Mouse (Mus musculus) gastrocnemius, adult 2 months (tissue): ENCODE measurements at regions not wholly inside any gene's neighbourhood (a gene's known extent, or its start where the extent isn't known, plus 50 kb on each side); places are given as distances from the start of the nearest gene placed in this dataset.

Source experiments
- DNase-seq: peaks from one replicate; pipeline ENCODE4 v3.0.0; 2022
- H3K27ac ChIP-seq: fragments of 200-600 bp; 2 replicates; pipeline ENCODE4 v1.8.1; 2022; ENCODE audit warnings: mild to moderate bottlenecking
- H3K4me3 ChIP-seq: fragments of 200-600 bp; 2 replicates; pipeline ENCODE4 v1.8.1; 2022; ENCODE audit warnings: mild to moderate bottlenecking, moderate library complexity
- CTCF ChIP-seq: fragments of 200-600 bp; IDR thresholded peaks from 2 replicates; pipeline ENCODE4 v1.8.1; 2022; ENCODE audit warnings: antibody characterized with exemption, mild to moderate bottlenecking, moderate library complexity
- intact Hi-C: fragments of 180-260 bp; cut with DNase I; formaldehyde crosslinking; loops from one replicate; pipeline ENCODE4 v1.15.1; 2025

GRCm38 (mm10) chr5:127129495-127129894 is 112.1 kb upstream of the Tmem132c start:
- intact Hi-C loops = no loop called here
- no peak for TF ChIP-seq CTCF
- Histone ChIP-seq H3K27ac (no peak overlapping the region), H3K4me3 (no peak overlapping the region)
- DNase-seq = no peak

DNA sequence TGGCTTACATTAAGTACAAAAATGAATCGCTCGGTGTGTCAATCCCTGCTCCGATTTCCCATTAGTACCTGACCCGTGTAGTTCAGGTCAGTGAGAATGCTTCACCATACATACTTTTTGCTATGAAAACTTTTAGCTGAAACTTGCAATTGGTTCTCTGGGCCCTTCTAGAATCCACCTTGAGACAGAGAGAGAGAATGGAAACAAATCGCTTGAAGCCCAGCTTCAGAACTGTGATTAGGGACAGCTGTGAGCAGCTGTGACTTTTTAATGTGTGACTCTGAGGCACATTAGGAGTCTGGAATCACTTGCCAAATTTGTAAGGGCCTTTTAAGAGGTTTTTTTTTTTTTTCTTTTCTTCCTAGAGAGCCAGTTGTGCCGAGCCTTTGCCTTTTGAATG is 107.2 kb upstream of the Tmem132c start:
- no peak for DNase-seq
- no peak for TF ChIP-seq CTCF
- Histone ChIP-seq H3K4me3 (no peak overlapping the region), H3K27ac (no peak overlapping the region)
- intact Hi-C loops = no loop called here

DNA sequence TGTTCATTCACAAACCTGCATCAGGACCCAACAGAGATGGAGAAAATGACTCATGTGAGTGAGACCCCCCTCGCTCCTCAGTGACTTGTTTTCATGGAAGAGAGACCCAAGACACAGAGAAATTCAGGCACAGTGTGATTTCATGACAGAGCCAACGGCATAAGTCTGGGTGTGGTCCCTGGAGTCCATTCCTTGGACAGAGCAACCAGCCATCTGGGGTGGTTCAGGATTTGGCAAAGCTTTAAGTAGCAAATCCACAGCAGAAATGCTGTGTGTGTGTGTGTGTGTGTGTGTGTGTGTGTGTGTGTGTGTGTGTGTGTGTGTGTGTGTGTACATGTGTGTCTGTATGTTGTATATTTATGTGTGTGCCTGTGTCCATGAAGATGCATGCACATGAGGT is 101.0 kb upstream of the Tmem132c start:
- no peak overlapping the region for H3K4me3 ChIP-seq
- TF ChIP-seq CTCF = no peak
- DNase-seq = no peak
- no peak overlapping the region for H3K27ac ChIP-seq
- intact Hi-C loops = no loop called here

- no peak for DNase-seq
- H3K4me3 ChIP-seq = no peak overlapping the region
- intact Hi-C loops = no loop called here
- no peak overlapping the region for H3K27ac ChIP-seq
- peak; percentile 50 for TF ChIP-seq CTCF
Observed at GRCm38 (mm10) chr5:127160292-127160691, 81.3 kb upstream of the Tmem132c start.

DNA sequence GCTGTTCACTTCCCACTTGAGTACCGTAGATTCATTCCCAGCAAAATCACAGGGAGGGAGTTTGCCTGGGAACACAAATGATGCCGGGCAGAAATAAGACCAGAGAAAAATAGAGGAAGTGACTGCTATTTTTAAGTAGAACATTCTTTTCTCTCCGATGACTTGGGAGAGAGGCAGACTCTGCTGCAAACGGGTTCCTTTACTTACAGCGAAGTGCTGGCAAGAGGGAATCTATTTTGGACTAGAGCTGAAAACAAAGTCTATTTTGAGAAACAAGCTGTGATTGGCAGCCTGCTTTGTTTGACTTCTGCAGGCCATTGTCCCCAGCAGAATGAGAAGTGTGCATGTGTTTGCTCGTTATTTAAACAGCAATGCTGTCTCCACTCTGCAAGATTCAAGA is 78.2 kb upstream of the Tmem132c start:
- no peak for TF ChIP-seq CTCF
- DNase-seq = no peak
- H3K27ac ChIP-seq = no peak overlapping the region
- no peak overlapping the region for H3K4me3 ChIP-seq
- intact Hi-C loops = no loop called here

DNA sequence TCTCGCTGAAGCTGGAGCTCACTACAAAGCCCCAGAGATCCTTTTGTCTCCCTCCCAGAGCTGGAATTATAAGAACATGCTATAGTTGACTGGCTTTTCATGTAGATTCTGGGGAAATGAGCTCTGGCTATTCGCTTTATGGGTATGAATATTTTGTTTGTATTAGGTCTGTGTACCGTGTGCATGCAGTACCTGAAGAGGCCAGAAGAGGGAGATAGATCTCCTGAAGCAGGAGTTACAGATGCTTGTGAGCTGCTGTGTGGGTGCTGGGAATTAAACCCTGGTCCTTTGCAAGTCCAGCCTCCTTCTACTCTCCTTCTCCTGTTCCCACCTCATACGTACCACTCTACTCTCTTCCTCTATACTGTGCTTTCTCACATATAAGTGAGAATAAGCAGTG is 52.6 kb upstream of the Tmem132c start:
- TF ChIP-seq CTCF = peak; percentile 28; the same call in 1 of the 2 replicates
- Histone ChIP-seq H3K27ac (no peak overlapping the region), H3K4me3 (no peak overlapping the region)
- intact Hi-C loops = no loop called here
- DNase-seq = no peak
